Mouse (Mus musculus): Measurements from ENCODE around the gene H2al1m. TPM values are rescaled to one million over a fixed set of nuclear protein-coding genes. Genes with fewer than 3 reads are reported as not detected.

Gene H2al1m
- polyA plus RNA-seq, 1 experiment from 2014 or later, result not detected

Other genes starting within 250 kb of the H2al1m start
- gene Fthl17f, start 220.7 kb upstream of the H2al1m start, polyA plus RNA-seq (2016; fragmentation: Nextera tagmentation; extraction: Ambion mirVana), result not detected in 2 replicates
- not detected in 2 replicates for gene 4930402K13Rik, start 179.2 kb upstream of the H2al1m start, polyA plus RNA-seq (2016; fragmentation: Nextera tagmentation; extraction: Ambion mirVana)
- gene Lancl3, start 83.9 kb upstream of the H2al1m start, polyA plus RNA-seq (2016; fragmentation: Nextera tagmentation; extraction: Ambion mirVana), result 1.9 TPM in 2 replicates
- gene Gm14862, start 26.9 kb upstream of the H2al1m start, polyA plus RNA-seq (2016; fragmentation: Nextera tagmentation; extraction: Ambion mirVana), result 0.35 TPM in 1 of 2 replicates, not detected in the other
- 3.9 and 4.4 TPM in 2 replicates for gene Xk, start 11.0 kb upstream of the H2al1m start, polyA plus RNA-seq (2016; fragmentation: Nextera tagmentation; extraction: Ambion mirVana)
- gene H2al1k, start 66.9 kb downstream of the H2al1m start, polyA plus RNA-seq (2016; fragmentation: Nextera tagmentation; extraction: Ambion mirVana), result not detected in 2 replicates
- gene Cybb, start 204.0 kb downstream of the H2al1m start, polyA plus RNA-seq (2016; fragmentation: Nextera tagmentation; extraction: Ambion mirVana), result 0.97 and 1.0 TPM in 2 replicates